Mouse (Mus musculus): ENCODE measurements around the gene Atp6v0d1. TPM values are rescaled to one million over a fixed set of nuclear protein-coding genes. Genes with fewer than 3 reads are reported as not detected.
"Not testable (repeated sequence)": the region's sequence is repeated elsewhere in the genome, so short reads cannot be mapped to it uniquely, and the experiment has no call there.

Atp6v0d1 gene
- polyA plus RNA-seq, 1 experiment from 2014 or later, result 112 TPM

DNA sequence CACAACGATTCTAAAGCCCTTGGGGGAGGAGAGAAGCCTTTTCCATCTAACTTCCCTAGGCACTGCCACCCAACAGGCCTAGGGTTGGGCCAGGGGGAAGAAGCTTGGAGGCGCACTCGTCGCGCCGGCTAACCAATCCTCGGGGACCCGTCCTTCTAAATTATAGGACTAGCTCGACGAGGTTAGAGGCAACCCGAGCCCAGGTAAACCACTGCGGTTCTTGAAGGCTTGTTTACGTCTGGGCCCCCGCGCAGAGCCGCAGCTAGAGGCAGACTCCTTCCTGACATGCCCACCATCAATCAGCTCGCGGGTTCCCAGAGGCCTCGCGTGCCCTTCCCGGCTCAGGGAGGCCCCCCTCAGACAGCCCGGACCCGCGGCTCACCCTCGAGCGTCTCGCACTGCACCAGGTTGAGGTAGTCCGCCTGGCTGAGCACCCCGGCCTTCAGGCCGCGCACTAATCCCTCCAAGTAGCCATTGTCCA is 406 bp downstream of the Atp6v0d1 start:
- ATAC-seq (replicated peaks; ENCODE audit: low FRiP score, low read depth), result peak; percentile 71
- Histone ChIP-seq H3K9me3 (replicated peaks; ENCODE audit: low read length) (no peaks in the 10 kb centered on the region), H3K4me2 (ENCODE audit: low read length) (peak overlapping the region; percentile 82), H3K36me3 (ENCODE audit: insufficient read depth, low read length) (no peaks in the 10 kb centered on the region), H3K4me1 (replicated peaks; ENCODE audit: insufficient read depth, low read length) (peaks cover 4% of the 10 kb centered on the region; the same call in 1 of the 2 replicates), H3K4me3 (replicated peaks; ENCODE audit: low read depth, low read length) (peak overlapping the region; percentile 83), H3K9ac (ENCODE audit: low read depth, low read length) (peak overlapping the region; percentile 92), H3K27me3 (ENCODE audit: insufficient read depth, low read length) (no peaks in the 10 kb centered on the region), H3K27ac (peak overlapping the region; percentile 85)
- under 1% methylated on average over 31 of the region's 31 CpGs for WGBS
- peak; percentile 25 for DNase-seq (ENCODE audit: low spot score)
- 0 out of 2 replicates have a peak, but pooled peaks have one; percentile 17 for TF ChIP-seq CTCF (IDR thresholded peaks at IDR 0.05; ENCODE audit: low read depth)

DNA sequence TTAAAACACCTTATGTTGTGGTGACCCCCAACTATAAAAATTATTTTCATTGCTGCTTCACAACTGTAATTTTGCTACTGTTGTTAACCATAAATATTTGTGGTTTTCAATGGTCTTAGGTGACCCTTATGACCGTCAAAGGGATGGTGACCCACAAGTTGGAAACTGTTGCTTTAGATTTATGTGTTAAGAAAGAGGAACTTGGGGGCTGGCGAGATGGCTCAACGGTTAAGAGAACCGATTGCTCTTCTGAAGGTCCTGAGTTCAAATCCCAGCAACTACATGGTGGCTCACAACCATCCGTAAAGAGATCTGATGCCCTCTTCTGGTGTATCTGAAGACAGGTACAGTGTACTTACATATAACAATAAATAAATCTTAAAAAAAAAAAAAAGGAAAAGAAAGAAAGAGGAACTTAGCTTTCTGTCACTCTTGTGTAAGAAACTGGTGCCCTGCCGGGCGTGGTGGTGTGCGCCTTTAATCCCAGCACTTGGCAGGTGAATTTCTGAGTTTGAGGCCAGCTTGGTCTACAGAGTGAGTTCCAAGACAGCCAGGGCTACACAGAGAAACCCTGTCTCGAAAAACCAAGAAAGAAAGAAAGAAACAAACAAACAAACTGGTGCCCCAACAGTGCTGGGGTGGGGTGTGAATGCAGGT is 1.1 kb downstream of the Atp6v0d1 start:
- H3K9ac ChIP-seq (ENCODE audit: low read depth, low read length), result peak overlapping the region; percentile 92; the same call in 1 of the 2 replicates
- H3K4me3 ChIP-seq (replicated peaks; ENCODE audit: low read depth, low read length), result peak overlapping the region; percentile 83
- H3K27me3 ChIP-seq (ENCODE audit: insufficient read depth, low read length); DNase-seq (ENCODE audit: low spot score); H3K4me1 ChIP-seq (replicated peaks; ENCODE audit: insufficient read depth, low read length); H3K36me3 ChIP-seq (ENCODE audit: insufficient read depth, low read length); H3K9me3 ChIP-seq (replicated peaks; ENCODE audit: low read length); ATAC-seq (replicated peaks; ENCODE audit: low FRiP score, low read depth): not testable (repeated sequence)
- TF ChIP-seq CTCF (IDR thresholded peaks at IDR 0.05; ENCODE audit: low read depth), result peak; percentile 28
- WGBS, result 81% methylated on average over 9 of the region's 9 CpGs
- H3K27ac ChIP-seq, result peak overlapping the region; percentile 85
- peak overlapping the region; percentile 82 for H3K4me2 ChIP-seq (ENCODE audit: low read length)

DNA sequence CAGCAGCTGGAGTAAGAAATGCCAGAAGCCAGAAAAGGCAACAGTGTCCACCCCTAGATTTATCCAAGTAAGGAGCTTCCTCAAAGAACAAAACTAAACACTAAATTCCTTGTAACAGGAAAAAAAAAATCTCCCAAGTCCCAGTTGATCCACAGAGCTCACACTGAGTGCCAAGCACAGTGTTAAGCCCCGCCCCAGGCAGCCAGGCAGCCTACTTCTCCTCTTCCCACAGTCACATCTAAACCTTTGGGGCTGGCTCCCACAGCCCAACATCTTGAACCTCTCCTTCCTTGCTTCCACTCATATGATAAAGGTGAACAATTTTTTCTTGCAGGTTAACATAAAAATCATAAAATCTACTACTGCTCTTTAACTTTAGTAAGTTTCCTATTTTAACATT is 2.0 kb downstream of the Atp6v0d1 start:
- Histone ChIP-seq H3K36me3 (ENCODE audit: insufficient read depth, low read length) (0 out of 2 replicates have a peak, but pooled peaks cover 5% of the 10 kb centered on the region), H3K4me2 (ENCODE audit: low read length) (no peak overlapping the region), H3K4me3 (replicated peaks; ENCODE audit: low read depth, low read length) (no peak overlapping the region), H3K9me3 (replicated peaks; ENCODE audit: low read length) (no peaks in the 10 kb centered on the region), H3K27ac (no peak overlapping the region), H3K27me3 (ENCODE audit: insufficient read depth, low read length) (no peaks in the 10 kb centered on the region), H3K4me1 (replicated peaks; ENCODE audit: insufficient read depth, low read length) (peaks cover 4% of the 10 kb centered on the region; the same call in 1 of the 2 replicates), H3K9ac (ENCODE audit: low read depth, low read length) (no peak overlapping the region)
- no peak for TF ChIP-seq CTCF (IDR thresholded peaks at IDR 0.05; ENCODE audit: low read depth)
- DNase-seq (ENCODE audit: low spot score) (no peak), ATAC-seq (replicated peaks; ENCODE audit: low FRiP score, low read depth) (no peak)
- 100% methylated on average over 1 of the region's 1 CpGs for WGBS

DNA sequence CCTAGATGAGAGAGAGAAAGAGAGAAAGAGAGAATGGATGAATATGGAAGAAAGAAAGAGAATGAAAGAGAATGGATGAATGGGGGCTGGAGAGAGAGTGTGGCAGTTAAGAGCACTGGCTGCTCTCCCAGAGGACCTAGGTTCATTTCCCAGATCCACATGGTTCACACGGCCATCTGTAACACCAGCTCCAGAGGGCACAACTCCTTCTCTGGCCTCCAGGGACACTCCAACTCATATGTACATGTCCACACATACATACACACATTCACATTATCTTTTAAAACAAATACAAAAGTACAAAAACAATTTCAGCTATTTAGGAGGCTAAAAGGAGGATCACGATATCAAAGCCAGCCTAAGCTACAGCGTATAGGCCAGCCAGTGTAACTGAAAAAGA is 3.0 kb downstream of the Atp6v0d1 start:
- TF ChIP-seq CTCF (IDR thresholded peaks at IDR 0.05; ENCODE audit: low read depth), result no peak

DNA sequence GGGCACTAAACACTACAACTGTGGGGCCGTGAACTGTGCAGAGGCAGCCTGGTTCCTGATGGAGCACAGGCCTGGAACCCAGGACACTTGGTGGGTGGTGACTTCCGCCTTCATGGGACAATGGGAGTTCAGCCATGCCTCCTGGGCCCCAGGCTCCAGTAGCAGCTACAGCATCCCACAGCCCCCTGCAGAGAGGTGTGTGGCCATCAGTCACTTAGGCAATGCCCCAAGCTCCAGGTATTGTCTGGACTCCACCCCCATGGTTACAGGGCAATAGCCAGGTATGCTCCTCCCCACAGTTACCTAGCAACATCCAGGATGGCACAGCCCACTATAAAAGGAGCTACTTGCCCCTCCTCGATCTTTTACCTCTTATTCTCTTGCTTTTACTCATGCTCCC is 10.6 kb downstream of the Atp6v0d1 start:
- WGBS, result 83% methylated on average over 3 of the region's 3 CpGs
- H3K27ac ChIP-seq, result no peak overlapping the region
- ATAC-seq (replicated peaks; ENCODE audit: low FRiP score, low read depth) (0 out of 2 replicates have a peak, but pooled peaks have one; percentile 25), DNase-seq (ENCODE audit: low spot score) (no peak)
- no peaks in the 10 kb centered on the region for H3K9me3 ChIP-seq (replicated peaks; ENCODE audit: low read length)
- no peaks in the 10 kb centered on the region for H3K27me3 ChIP-seq (ENCODE audit: insufficient read depth, low read length)
- no peak overlapping the region for H3K4me3 ChIP-seq (replicated peaks; ENCODE audit: low read depth, low read length)
- TF ChIP-seq CTCF (IDR thresholded peaks at IDR 0.05; ENCODE audit: low read depth), result no peak
- no peaks in the 10 kb centered on the region for H3K4me1 ChIP-seq (replicated peaks; ENCODE audit: insufficient read depth, low read length)
- H3K4me2 ChIP-seq (ENCODE audit: low read length), result no peak overlapping the region
- H3K36me3 ChIP-seq (ENCODE audit: insufficient read depth, low read length), result 0 out of 2 replicates have a peak, but pooled peaks cover 5% of the 10 kb centered on the region
- no peak overlapping the region for H3K9ac ChIP-seq (ENCODE audit: low read depth, low read length)

More for the DNA sequence above, 3.0 kb downstream of the Atp6v0d1 start:
- Histone ChIP-seq H3K9ac (ENCODE audit: low read depth, low read length) (no peak overlapping the region), H3K9me3 (replicated peaks; ENCODE audit: low read length) (no peaks in the 10 kb centered on the region), H3K36me3 (ENCODE audit: insufficient read depth, low read length) (0 out of 2 replicates have a peak, but pooled peaks cover 5% of the 10 kb centered on the region), H3K27ac (no peak overlapping the region), H3K4me1 (replicated peaks; ENCODE audit: insufficient read depth, low read length) (peaks cover 4% of the 10 kb centered on the region; the same call in 1 of the 2 replicates), H3K4me2 (ENCODE audit: low read length) (no peak overlapping the region), H3K4me3 (replicated peaks; ENCODE audit: low read depth, low read length) (no peak overlapping the region), H3K27me3 (ENCODE audit: insufficient read depth, low read length) (no peaks in the 10 kb centered on the region)
- DNase-seq (ENCODE audit: low spot score) (no peak), ATAC-seq (replicated peaks; ENCODE audit: low FRiP score, low read depth) (no peak)
- 82% methylated on average over 3 of the region's 3 CpGs for WGBS

DNA sequence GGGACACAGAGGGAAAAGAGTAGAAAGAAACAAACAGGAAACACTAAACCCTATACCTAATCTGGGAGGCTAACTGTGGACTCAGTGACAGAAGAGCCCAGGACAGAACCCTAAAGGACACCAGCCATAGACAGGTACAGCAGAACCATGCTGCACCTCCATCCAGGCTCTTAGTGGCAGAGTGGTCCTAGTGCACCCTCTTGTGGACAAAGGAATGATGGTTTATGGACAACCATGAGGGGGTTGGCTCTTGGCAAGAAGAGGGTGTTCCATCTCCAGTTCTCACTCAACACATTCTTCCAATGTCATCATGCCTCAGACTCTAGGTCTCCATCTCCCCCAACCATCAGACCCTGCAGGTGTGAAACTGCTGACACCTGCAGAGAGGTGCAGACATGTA is 11.8 kb downstream of the Atp6v0d1 start:
- Histone ChIP-seq H3K4me2 (ENCODE audit: low read length) (no peak overlapping the region), H3K9ac (ENCODE audit: low read depth, low read length) (no peak overlapping the region), H3K4me3 (replicated peaks; ENCODE audit: low read depth, low read length) (no peak overlapping the region), H3K27ac (no peak overlapping the region), H3K36me3 (ENCODE audit: insufficient read depth, low read length) (0 out of 2 replicates have a peak, but pooled peaks cover under 1% of the 10 kb centered on the region), H3K4me1 (replicated peaks; ENCODE audit: insufficient read depth, low read length) (no peaks in the 10 kb centered on the region), H3K27me3 (ENCODE audit: insufficient read depth, low read length) (no peaks in the 10 kb centered on the region), H3K9me3 (replicated peaks; ENCODE audit: low read length) (no peaks in the 10 kb centered on the region)
- DNase-seq (ENCODE audit: low spot score), result peak; percentile 84
- peak; percentile 94 for TF ChIP-seq CTCF (IDR thresholded peaks at IDR 0.05; ENCODE audit: low read depth)
- peak; percentile 79 for ATAC-seq (replicated peaks; ENCODE audit: low FRiP score, low read depth)

Data from kidney, postnatal 0 days (tissue).